Mouse (Mus musculus) adrenal gland, postnatal 36 days (tissue): ENCODE measurements at regions not wholly inside any gene's neighbourhood (a gene's known extent, or its start where the extent isn't known, plus 50 kb on each side); places are given as distances from the start of the nearest gene placed in this dataset.
A peak's percentile ranks its signal among the peaks of the same experiment; 100 is the strongest.

Experiments
- DNase-seq, 2 experiments: peaks; one replicate each; pipeline ENCODE4 v3.0.0; 2021; ENCODE audit warnings: mixed read lengths in 1 of 2

DNA sequence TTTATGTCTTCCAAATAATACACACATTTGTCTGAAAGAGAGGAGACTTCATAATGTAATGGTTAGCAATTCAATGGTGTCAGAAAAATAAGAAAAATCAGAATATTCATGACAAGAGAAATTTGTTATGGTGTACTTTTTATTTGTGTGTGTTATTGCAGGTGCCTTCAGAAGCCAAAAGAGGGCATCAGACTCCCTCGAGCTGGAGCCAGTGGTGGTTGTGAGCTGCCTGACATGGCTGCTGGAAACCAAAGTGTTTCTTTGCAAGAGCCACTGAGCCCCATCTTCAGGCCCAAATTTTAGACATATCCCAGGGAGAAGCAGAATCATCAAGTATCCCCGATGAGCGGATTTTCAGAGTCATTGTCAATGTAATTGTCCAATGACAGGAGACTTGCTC, 81.9 kb downstream of the Tm2d3 start:
- DNase-seq, result peak in 1 of 2 experiments; percentile 9

DNA sequence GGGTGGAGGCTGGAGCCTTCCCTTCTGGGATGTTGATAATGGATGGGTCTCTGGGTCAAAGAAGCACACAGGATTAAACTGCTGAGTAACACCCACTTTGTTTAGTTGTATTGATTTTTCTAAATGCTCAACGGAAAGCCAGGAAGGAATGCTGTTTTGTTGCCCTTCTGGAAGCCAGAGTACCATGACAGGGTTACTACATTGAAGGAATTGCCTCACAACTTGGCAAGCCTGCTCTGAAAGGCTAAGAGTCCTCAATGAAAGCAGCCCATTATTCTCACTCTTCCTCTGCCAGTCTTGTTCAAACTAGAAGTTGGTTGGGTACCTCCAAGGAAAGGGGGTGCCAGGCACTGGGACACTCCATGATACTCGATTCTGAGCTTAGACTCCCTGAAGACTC, 83.0 kb downstream of the Tm2d3 start:
- DNase-seq, result peak in 1 of 2 experiments; percentile 20

DNA sequence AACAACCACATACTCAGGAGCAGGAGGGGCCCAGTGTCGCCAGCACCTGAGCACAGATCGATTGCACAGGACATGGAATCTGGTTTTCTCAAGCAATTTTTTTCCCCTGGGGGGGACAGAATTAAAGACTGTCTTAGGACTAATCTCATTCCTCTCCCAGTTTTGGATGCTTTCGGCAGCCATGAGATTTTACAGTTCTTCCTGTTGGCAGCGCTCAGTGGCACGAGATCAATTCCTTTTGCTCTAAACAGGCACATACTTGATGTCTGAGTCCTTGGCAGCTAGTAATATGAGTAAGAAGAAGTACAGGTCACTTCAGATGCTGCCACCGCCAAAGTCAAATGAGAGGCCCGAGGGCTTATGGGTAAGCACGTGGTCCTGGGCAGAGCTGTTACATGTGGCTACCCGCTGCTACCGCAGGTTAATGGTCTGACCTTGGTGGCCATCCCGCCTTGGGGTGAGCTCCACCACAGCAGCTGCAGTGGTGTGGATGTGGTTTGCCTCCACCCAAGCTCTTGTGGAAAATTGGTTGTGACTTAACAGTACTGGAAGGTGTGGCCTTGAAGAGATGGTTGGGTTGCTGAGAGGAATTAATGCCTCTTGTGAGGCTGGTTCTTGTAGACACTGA, 83.5 kb downstream of the Tm2d3 start:
- DNase-seq, result no peak

DNA sequence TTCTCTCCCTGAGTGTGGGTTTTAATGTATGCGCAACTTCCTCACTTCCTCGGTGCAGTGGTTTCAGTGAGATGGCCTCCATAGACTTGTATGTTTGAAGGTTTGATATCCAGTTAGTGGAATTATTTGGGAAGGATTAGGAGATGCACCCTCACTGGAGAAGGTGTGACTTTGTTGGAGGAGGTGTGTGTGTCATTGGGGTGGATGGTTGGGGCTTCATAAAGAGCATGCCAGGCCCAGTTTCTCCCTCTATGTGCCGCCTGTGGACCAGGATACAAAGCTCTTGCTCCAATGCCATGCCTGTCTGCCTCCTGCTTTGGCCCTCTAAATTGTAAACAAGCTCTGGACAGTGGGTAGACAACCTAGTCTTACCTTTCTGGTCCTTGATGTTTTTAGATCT, 84.0 kb downstream of the Tm2d3 start:
- DNase-seq, result no peak

GRCm38 (mm10) chr7:65779716-65780372, 81.7 kb upstream of the Pcsk6 start:
- no peak for DNase-seq

GRCm38 (mm10) chr7:65780578-65781370, 80.8 kb upstream of the Pcsk6 start:
- no peak for DNase-seq

DNA sequence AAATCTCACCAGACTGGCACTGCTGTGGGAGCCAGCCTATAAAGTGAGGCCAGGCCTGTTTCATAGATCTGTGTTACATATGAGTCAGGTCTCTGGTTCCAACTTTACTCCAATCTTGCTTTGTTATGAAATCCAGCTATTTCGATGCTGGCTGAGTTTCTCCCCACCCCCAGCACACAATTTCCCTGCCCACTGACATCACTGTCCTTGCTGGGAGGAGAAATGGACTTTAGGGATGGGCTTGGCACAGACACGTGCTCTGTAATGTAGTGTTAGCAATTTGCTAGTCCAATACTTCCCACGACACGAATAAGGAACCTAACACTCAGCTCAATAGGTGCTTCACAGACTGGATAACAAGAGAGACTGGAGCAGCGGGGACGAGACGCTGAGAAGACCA, 79.5 kb upstream of the Pcsk6 start:
- peak; percentile 42 to 65 for DNase-seq

- DNase-seq, result no peak
Measured at GRCm38 (mm10) chr7:65783773-65784172, 77.8 kb upstream of the Pcsk6 start.

DNA sequence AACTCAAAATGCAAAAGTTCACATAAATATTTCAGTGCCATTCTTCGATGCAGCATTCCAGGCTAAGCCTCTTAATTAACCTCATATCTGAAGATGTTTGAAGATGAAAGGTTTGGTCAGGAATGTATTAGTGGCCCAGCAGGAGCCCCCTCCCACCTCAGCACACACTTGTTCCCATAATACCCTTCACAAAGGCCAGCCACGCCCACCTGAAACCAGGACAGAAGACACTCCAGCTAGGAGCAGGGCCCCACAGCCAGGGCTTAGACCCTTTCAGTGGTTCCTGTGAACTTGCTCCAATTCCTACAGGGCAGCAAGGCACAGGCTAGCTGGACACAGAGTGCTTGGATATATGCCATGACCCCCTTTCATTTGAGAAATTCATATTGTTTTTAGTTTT, 74.6 kb upstream of the Pcsk6 start:
- no peak for DNase-seq

- no peak for DNase-seq
Measured at GRCm38 (mm10) chr7:65787849-65788248, 73.7 kb upstream of the Pcsk6 start.

DNA sequence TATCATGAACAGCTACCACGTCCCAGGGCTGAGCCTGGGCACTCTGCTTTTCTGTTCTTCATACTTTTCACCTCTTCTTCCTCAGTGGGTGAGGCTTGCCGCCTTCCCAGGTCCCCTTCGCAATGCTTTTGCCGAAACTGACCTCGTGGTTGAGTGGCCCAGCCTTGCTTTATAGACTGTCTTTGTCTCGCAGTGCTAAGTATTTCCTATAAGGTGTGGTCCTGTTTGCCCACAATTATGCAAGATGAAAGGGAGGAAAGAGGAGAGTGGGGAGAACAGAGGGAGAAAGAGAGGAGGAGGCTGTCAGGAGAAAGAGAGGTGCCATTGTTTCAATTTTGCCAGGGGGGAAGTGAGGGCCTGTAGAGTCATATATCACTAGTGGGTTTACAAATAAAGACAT, 71.3 kb upstream of the Pcsk6 start:
- DNase-seq, result no peak

- DNase-seq, result no peak
Measured at GRCm38 (mm10) chr7:65792187-65792823, 69.2 kb upstream of the Pcsk6 start.

GRCm38 (mm10) chr7:65802306-65802705, 59.2 kb upstream of the Pcsk6 start:
- DNase-seq, result no peak

- peak; percentile 21 to 34 for DNase-seq
Measured at GRCm38 (mm10) chr7:65802806-65803205, 58.7 kb upstream of the Pcsk6 start.

DNA sequence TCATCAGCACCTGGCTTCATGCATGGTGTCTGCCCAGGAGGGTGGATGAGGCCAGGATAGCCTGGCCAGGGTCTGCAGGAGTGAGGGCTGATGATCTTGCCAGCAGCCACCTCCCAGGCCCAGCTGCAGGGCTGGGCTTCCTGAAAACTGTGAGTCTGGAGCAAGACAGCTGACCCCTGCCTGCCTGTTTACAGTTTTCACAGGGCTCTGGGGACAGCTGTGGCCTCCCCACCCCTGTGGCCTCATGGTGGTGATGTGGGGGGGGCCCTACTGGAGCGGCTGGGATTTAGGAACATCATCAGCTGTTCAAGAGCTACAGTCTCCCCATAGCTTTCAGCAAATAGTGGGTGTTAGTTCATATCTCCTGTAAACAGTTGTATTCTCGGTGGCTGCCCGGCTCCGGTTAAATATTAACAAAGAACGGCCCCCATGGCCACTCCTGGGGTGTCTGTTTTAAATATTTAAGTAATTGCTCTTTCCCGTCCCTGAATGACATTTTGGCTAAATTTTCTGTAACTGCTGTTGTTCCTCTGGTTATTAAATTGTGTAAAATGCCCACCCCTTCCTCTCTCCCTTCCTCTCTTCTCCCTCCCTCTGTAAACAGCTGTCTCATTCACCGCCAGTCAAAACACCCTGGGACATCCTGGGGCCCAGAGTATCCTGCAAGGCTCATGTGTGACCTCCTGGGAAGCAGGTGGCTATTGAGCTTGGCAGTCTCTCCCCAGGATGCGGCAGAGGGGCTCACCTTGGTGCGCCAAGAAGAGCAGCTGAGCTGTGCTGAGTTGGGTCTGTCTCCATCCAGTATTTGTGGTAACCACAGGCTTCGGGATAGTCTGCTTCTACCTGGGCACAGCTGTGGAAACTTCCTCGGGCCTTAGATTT, 57.9 kb upstream of the Pcsk6 start:
- DNase-seq, result no peak
